Mouse (Mus musculus): ENCODE data around the gene Tanc1.

The Tanc1 gene

DNA sequence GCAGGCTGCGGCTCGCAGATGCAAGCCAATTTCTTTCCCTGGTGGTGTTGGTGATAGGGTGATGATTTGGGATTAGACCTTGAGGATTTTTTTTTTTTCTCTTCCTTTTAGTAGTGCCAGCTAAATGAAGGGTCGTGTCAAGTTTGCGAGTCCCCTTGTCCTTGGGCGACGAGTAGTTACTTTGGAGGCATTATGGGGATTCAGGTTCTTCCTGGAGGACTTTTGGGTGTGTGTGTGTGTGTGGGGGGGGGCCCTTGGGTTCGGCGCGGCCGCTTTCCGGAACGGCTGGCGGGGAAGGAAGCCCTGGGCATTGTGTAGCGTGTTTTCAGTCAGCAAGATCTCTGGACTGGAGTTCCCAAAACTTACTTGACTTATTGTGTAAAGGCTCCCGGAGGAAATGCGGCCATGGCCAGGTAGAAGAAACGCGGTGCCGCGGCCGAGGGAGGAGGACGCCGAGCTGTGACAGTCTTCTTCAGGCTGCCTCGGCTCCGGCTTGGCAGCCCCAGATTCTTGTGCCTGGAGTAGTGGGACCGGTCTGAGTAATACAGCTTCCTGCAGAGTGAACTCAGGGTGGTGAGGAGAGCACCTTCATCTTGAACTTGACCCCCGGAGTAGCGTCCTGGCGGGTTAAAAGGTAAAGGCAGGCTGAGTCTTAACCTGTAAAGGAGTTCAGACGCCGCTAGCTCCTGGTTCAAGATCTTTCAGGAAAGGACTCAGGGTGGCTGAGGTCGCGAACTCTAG is 1.1 kb downstream of the Tanc1 start:
- in situ Hi-C loops (cut with MseI, MboI): no loop called here

DNA sequence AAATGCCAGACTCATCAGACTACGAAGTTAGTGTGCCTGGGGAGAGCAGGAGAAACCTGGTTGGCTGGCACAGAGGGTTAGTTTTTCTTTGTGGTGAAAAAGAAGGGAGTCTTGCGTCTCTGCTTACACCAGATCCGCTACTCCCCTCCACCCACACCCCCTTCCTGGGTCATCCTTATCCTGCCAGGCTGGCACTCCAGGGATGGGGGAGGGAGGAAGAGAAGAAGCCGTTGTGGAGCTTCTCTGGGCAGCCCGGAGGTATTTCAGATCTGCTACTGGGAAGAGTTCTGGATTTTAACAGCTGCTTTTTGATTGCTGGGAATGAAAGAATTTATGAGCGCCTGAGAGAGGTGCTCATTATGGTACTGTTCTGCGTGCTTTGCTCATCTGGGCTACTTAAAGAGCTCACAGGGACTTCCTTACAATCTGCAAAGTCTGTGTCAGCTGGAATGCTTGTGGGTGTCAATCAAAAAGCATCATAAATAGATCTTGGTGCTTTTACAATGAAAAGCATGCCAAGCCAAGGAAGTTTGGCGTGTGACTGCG is 1.7 kb downstream of the Tanc1 start:
- in situ Hi-C loops (cut with MseI, MboI): no loop called here

DNA sequence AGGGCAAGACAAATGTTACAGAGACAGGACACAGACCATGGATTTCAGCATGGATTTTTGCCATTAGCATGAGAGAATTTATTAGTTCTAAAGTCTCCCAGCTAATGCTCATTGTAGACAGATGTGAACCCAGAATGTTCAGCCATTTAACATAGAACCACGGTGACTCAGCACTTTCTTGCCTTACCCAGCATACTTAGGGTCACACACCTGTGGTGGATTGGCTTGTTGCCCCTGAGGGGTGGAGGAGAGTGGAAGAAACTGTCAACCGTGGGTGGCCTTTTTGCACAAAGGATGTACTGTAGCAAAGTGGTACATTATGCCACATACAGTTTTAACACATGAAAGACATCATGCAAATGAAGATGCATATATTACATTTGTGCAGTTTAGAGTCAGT is 5.0 kb downstream of the Tanc1 start:
- in situ Hi-C loops (cut with MseI, MboI): no loop called here

DNA sequence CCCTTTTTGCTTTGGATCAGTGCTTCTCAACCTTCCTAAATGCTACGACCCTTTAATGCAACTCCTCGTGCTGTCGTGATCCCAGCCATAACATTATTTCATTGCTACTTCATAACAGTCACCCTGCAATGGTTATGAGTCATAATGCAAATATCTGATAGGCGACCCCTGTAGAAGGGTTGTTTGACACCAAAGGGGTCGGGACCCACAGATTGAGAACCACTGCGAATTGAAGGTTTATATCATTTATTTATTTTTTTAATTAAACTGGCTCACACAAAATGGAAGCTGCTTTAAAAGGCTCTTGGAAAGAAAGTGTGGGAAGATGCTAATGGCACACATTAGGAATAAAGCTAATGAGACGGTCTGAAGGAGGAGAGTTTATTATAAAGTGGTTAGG is 7.2 kb downstream of the Tanc1 start:
- in situ Hi-C loops (cut with MseI, MboI): no loop called here

DNA sequence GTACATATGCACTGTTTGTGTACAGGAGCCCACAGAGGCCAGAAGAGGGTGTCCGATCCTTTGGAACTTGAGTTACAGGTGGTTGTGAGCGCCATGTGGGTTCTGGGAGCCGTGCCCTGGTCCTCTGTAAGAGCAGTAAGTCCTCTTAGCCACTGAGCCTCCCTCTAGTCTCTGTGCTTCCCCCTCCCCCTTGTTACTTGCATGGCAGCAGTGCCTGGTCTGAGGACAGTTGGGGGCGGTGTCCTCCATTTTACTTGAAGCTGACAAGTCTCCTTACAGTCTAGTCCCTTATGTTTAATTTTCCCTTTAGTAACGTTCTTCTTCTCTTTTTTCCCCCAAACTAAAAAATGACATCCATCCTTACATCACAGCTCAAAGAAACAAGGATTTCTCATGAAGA is 8.8 kb downstream of the Tanc1 start:
- in situ Hi-C loops (cut with MseI, MboI): no loop called here

DNA sequence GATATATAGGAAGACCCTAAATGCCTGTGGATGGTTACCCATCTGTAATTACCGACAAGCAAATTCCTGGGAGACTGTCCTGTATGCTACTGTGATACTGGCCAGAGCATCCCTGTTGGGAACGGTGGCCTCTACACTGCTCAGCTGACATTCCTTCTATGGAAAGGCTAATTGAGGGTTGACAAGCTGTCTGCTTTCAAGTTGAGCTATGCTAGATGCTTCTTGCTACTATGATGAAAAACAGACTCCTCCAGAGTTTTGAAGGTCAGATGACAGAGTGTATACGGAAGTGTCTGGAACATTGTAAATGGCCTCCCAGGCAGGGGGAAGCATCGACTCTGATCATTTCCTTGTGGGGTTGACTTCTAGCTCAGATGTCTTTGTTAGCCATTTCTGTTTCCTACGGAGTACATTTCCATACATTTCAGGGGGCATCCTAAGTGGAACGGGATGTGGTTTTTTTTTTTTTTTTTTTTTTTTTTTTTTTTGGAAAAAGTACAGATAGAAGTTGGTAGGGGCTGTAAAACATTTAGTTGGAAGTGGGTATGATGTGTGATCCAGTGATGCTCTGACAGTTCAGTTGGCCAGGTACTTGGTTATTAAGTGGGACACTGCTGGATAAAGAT is 10.8 kb downstream of the Tanc1 start:
- in situ Hi-C loops (cut with MseI, MboI): no loop called here

DNA sequence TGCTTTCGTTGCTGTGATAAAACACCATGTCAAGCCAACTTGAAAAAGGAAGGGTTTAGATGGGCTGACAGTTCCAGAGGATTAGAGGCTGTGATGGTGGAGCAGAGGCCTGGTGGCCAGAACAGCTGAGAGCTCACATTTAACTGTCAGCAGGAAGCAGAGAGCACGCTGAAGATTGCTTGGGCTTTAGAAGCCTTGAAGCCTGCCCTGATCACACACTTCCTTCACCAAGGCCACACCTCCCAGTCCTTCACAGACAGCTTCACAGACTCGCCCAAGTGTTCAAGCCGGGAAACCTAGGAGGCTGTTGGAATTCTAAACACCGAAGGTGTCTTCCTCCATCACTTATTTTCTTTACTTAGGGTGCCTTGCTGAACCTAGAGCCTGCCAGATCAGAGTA is 12.0 kb downstream of the Tanc1 start:
- in situ Hi-C loops (cut with MseI, MboI): no loop called here

DNA sequence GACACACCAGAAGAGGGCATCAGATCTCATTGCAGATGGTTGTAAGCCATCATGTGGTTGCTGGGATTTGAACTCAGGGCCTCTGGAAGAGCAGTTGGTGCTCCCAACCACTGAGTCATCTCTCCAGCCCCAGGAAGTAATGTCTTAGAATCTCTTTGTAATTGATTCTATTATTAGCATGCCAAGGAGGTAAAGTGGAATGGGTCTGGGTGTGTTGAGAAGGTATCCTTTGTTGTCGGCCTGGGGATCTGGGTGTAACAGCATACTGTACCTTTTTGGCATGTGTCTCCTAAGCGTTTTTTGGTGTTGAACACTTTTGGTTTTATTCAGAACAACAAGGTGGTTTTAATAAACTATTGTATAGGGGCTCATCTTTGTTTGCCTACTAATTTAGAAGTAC is 13.6 kb downstream of the Tanc1 start:
- in situ Hi-C loops (cut with MseI, MboI): no loop called here

DNA sequence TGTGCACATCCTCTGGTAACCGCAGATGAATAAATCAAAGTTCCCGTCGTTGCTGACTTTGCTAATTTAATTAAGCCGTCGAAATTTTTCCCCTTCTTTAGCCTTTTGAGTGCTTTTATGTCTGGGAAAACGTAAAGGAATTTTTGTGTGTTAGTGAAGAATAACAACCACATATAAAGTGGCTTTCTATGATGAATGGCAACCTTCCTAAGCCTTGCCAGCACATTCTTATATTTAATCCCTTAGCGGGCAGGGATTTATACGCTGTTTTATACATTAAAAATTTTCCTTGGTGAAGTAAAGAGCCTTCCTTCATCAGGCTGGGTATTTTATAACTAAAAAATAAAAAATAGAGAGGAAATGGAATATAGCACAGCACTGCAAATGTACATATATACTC is 14.1 kb downstream of the Tanc1 start:
- in situ Hi-C loops (cut with MseI, MboI): no loop called here

DNA sequence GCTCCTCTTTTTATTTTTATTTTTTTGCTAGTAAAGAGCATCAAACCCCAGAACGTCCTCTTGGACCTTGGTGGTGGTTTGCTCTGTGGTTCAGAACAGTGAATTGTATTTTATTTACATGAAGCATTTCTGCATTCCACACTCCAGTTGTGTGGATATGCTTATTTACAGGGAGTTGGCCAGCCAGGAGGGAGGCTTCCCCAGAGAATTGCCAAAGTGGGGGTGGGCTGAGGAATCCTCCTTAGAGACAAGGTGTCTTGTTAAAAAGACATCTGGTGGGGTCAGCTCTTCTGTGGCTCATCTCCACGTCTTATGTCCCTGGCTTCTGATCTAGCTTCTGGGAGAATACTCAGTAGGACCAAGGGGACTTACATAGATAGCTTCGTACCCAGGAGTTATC is 14.6 kb downstream of the Tanc1 start:
- in situ Hi-C loops (cut with MseI, MboI): no loop called here

DNA sequence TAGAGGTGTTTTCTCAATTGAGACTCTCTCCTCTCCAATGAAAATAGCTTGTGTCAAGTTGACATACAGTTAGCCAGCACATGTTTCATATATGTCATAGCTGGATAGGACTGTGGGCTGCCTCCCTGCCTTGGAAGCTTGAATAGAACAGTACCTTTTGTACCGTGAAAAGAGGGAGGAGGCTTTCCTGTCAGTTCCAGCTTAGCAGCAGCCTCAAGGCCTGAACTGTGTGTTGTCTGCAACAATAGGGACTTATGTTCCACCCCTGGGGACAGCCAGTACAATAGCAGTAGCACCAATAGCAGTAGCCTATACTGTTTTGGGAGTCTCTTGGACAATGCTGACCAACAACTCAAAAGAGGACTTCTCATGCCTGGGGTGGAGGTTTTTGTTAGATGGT is 15.7 kb downstream of the Tanc1 start:
- in situ Hi-C loops (cut with MseI, MboI): no loop called here

DNA sequence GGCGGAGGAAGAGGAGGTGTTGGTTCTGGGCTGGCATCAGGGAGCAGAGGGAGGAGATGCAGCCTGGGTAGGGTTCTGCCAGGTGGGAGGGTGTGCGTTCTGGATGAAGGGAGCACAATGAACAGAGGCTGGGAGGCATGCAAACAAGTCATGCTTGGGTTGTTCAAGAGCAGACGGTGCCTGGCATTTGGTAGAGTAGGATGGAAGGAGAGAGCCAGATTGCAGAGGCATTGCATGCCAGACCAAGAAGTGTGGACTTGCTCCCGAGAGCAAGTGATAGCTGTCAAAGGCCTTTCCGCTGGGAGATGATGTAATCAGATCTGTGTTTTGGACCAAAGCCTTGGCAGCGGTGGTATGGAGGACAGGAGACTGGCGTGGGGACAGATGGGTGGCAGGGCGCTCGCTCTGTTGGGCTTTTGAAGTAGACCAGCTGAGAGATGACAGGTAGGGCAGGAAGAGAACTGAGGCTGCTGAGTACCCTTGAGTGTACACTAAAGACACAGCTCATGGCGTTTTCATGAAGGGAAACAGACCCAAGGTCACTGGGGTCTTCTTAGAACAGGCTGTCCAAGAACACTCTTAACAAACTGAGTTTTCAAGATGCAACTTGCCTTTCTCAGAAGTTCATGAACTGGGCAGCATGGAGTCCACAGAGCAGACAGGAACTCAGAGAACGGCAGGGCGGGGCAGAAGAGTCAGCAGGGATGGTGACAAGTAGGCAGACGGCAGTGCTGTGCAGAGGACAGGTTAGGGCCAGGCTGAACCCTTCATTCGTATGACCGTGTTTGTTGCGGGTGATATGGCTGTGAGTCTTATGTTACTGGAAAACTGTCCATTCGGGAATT is 16.4 kb downstream of the Tanc1 start:
- in situ Hi-C loops (cut with MseI, MboI): no loop called here

DNA sequence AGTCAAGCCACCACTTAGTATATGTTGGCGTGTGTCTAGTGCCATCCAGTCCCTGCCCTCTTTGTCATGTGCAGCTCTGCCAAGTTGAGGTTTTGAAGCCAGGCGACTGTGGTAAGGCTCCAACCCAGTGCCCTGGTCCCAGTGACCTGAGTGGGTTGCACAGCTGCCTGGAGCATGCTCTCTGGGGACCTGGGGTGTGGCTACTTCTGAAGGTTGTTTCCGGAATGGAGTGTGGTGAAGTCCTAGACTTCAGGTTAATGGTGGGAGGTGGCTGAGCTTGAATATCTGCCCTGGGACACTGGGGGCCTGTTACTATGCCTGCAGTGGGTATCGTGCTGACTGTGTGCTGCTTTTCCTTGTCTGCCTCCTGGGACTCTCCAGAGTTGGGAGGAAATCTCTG is 18.0 kb downstream of the Tanc1 start:
- in situ Hi-C loops (cut with MseI, MboI): no loop called here

DNA sequence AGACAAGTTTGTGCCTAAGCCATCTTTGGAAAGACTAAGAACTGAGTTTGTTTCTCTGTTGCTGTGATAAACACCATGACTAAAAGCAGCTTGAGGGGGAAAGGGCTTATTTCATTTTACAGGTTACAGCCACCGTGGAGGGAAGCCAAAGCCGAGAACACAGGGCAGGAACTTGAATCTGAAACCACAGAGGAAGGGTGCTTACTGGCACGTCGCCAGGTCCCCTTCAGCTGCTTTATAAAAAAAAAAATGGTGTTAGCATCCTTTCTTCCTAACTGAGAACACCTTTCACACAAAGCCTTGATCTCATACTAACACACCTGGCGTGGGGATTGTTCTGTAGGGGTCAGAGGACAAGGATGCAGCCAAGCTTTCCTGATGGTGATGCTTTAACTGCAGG is 19.6 kb downstream of the Tanc1 start:
- in situ Hi-C loops (cut with MseI, MboI): no loop called here

DNA sequence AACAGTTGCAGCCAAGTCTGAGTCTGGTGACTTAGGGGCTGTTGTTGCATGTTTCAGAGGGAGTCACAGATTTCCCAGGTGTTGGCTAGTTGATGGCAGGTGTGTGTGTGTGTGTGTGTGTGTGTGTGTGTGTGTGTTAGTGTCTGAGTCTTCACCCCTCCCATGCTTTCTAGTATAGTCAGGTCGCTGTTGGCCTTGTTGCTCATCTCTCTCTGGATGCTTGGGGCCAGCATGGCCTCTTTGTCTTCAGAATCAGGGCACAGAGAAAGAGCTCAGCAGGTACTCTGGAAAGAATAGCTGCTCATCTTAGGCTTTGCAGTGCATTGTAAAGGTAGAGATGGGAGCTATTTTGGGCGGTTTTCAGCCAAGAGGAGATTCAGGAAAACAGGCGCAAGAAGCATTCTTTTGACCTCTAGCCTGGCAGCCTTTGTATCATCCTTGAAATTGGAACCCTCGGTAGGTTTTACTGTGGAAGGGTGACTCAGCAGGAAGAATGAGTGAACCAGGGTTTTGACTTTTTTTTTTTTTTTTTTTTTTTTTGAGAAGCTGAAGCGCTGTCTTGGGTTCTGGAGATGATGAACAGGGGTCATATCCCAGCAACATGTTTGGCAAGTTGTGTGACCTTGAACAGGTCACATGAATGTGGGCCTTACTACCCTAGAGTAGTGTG is 22.1 kb downstream of the Tanc1 start:
- in situ Hi-C loops (cut with MseI, MboI): no loop called here

DNA sequence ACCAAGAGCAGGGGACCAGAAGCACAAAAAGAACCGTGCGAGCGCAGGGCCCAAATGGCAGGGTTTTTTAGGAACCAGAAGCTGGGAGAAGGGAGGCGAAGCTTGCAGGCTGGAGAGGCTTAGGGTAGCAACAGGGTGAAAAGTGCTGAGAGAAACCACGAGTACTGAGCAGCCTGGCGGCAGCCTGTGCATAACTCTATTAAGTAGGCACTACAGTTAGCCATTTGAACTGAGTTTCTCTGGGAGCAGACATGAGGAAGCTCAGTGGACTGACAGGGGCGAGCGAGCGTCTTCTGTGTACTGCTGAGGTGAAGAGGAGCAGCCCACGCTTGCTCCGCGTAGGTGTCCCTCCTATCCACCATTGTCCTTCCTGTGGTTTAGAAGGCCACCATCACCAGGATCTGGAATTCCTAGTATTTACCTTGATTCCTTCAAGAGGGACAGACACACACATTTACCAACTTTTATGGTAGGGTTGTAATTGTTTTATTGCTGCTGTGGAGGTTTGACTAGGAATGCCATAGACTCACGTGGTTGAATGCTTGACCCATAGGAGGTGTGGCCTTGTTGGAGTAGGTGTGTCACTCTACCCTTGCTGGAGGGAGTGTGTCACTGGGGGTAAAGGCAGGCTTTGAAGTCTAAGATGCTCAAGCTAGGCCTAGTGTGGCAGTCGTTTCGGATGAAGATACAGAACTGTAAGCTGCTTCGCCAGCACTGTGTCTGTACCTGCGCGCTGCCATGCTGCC is 25.4 kb downstream of the Tanc1 start:
- in situ Hi-C loops (cut with MseI, MboI): no loop called here

DNA sequence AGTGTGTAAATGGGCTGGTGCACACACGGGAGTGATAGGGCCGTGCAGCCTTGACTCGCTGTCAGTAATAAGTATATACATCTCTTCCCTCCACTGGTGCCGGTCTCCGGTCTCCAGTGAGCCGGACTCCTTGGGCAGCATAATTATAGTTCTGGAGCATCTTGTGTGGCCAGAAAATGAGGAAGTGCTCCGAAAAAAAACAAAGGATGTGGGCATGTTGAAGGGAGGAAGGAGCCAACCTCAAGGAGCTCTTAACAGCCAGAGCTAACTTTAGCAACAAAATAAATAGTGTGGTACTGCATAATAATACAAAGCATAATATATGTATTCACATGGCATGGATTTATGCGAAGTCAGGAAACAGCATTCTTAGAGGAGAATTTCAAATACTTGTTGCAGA is 30.9 kb downstream of the Tanc1 start:
- in situ Hi-C loops (cut with MseI, MboI): no loop called here

DNA sequence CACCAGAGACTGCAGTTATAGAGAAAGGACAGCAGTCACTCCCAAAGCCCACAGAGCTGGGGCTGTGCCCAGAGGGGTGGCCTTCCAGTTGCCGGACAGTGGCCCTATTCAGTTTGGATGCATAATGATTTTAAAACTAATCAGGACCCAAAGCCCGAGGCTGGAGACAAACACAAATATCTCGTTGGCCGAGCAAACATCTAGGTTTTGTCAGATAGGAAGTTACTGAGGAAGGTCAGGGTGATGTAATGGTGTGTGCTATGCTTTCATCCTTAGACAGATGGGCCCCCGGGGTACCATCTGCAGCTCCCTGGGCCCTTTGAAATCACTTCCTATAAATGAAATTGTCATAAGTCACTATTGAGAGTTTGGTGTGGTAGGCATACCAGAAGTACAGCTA is 33.0 kb downstream of the Tanc1 start:
- in situ Hi-C loops (cut with MseI, MboI): no loop called here

DNA sequence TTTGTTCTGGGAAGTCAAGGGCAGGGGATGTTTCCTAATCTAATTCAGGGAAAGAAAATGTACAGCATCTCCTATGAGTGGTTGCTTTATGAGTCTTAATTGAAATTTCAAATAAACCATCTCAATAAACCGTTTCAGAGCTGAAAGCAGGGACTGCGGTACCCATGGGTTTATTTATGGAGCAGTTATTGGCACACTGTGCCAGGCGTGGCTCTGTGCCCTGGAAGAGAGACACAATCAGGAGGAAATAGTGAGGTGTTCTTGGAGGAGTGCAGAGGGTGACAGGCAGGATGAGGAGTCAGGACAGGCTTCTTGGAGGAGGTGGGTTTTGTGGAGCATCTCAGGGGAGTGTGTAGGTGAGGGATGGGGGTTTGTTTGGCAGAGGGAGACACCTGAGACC is 33.7 kb downstream of the Tanc1 start:
- in situ Hi-C loops (cut with MseI, MboI): no loop called here

DNA sequence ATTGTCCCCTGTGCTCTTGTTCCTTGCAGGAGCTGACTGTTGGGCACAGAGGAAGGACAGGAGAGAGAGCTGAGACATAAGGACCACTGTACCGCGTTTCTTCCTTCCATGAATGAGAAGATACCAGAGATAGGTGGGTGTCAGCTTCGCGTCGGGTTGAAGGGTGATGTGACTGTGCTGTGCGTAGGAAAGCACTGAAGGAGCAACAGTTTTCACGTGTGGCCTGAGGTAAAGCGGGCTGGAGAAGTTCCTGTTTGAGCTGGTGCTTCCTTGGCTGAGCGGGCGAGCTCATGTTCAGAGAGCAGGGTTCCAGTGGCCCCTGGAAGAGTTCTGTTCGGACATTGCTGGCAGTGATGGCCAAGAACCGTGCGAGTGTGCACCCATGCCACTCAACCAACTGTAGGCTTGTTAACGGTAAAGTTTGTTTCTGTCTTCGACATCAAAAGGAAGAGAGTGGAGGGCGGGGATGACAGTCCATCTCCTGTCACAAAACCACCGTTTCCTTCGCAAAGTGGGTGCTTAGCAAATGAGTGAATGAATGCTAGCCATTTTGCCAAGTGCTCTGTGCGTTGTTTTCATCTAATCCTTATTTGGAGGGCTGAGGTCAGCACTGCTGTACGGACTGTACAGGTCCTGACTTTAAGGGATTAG is 35.0 kb downstream of the Tanc1 start:
- in situ Hi-C loops (cut with MseI, MboI): no loop called here

DNA sequence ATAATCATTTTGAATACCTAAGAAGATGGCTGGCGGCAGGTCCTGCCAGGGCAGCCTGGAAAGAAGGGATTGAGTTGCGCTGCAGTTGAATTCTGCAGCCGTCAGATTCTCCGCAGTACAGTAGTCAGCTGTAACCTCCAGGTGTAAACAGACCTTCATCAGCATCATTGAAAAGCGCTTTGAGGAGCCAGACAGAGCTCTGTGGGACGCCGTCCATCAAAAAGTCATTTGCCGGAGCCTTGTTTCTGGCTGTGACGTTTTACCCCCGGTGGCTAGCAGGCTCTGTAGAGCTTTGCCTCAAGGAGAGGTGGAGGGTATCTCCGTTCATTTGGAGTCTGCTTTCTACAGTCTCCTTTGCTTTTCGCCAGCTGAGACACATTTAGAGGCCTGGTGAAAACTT is 36.6 kb downstream of the Tanc1 start:
- in situ Hi-C loops (cut with MseI, MboI): no loop called here
